Mouse (Mus musculus) CH12F3 (cell line): ENCODE measurements around the gene Snx7.

Source experiments
- in situ Hi-C: fragments of 300-500 bp; cut with MboI; formaldehyde crosslinking; loops from 2 replicates; pipeline ENCODE4 v1.14.3; 2020; ENCODE audit warnings: low sequenced_read_pairs

Snx7 gene

DNA sequence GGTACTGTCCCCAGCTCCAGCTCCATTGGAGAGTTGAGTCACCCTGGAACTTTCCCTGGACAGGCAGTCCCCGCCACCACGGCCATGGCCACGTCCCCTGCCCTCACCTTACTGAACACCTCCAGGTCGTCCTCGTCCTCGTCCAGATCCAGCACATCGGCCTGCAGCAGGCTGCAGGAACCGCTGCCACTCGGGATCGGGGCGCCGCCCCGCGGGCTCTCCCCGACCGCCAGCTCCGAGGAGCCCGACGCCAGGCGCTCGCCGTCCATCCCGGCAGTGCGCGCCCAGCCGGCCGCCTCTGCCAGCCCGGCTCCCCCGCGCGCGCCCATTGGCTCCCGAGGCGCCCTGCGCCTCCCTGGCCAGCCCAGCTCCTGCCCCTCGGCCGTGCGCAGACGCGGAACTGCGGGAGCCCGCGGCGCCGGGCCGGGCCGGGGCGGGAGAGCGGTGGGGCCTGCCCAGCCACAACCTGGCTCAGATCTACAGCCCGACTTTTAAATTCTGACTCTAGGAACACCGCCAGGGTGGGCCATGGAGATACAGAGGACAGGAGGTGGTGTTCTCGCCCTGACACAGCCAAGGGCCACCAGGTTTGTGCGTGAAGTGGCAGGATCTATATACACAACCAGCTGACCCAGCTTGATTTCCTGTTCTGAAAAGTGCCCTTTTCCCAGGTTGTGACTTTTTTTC is at the start of gene Snx7:
Gene Snx7 (minus strand): TSS at position 300 of the 687 bp plus-strand sequence.
- in situ Hi-C loops = no loop called here

DNA sequence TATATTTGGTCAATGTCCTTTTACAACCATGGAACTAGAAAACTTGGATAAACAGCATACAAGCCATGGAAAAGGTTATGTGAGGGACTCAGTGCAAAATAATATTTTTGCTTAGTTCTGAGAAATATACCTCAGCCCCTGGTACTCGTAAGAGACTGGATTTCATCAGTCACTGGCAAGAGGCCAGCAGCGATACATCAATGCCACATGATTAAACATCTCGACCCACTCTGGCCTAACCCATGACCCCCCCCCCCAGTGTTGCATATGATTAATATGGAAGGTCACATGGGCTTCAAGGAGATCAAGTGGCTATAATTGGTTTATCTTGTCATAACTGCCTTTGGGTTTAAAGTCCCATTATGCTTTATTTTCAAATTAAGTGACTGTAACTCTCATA is 46.7 kb upstream of the Snx7 start:
- in situ Hi-C loops = no loop called here

DNA sequence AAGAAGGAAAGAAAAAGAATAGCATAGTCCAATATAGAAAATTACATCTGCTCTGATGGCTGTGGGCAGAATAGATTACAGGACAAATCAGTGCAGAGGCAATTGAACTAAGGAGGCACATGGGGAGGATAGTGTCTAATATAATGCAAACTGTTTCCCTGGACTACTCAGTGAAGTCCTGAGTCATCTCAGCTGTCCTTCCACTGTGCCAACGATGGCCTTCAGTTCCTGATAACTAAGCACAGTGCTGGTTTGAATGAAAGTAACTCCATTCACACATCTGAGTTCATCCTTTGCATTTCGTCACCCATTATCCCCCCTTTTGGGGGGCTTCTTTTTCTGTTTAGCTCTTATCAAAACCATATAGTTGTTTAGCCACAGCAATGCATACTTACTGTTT is 25.0 kb upstream of the Snx7 start:
- in situ Hi-C loops = no loop called here

DNA sequence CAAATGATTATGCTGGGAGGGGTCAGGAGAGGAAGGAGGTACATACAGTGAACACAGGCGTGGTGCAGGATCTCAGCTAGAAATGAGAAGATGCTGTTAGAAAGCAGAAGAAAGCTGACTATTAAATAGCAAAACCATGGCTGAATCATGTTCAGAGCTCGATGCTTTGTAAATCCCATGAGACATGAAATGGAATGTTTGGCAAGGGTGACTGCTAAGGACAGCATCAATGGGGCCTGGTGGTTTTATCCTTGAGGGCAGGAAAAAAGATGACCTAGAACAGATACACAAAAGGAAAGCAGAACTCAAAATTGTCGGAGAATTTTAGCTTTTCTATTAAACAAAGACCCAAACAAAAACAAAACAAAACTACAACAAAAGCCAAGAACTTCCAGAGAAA is 6.7 kb upstream of the Snx7 start:
- in situ Hi-C loops = no loop called here

DNA sequence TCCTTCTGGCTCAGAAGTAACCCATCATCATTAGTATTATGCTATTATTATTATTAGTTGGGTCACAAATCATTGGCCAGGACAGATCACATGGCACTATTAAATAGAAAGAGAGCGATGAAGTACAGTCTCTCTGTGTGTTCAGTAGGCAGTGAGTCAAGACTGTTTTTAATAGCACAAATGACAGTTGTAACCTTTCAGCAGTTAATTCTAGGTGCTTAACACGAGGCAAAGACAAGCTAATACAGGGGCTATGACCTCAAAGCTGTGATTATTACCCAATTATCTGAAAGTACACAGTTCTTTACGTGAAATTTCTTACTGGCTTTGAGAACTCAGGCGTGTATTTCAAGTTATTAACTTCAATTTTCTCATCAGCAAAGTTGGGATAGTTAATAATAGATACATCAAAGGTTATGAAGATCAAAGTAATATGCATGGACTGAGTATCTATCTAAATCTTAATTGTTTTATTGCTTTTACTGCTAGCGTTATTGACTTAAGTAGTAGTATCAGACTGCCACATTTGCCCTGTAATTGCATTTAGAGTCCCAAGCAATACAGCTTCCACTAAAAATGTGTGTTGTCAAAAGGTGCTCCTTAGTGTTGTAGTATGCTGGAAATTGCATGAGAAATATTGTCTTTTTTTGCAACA is 4.6 kb upstream of the Snx7 start:
- in situ Hi-C loops = no loop called here

DNA sequence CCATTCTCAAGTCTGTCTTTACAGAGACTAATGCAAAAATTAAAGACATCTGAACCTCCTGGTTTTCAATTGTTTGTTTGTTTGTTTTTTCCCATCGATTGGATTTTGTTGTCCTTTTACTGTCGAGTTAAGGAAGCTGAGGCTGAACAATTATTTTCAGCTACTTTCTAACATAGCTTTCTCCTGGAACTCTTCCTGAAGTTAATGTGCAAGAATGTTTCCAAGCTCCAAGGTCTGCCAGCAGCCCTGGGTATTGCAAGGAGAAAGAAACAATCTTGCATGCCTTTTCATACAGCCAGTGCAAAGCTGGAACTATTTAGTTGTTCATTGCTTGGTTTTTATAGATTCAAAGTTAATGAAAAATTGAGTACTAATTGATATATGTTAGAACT is 584 bp upstream of the Snx7 start:
- in situ Hi-C loops = no loop called here

DNA sequence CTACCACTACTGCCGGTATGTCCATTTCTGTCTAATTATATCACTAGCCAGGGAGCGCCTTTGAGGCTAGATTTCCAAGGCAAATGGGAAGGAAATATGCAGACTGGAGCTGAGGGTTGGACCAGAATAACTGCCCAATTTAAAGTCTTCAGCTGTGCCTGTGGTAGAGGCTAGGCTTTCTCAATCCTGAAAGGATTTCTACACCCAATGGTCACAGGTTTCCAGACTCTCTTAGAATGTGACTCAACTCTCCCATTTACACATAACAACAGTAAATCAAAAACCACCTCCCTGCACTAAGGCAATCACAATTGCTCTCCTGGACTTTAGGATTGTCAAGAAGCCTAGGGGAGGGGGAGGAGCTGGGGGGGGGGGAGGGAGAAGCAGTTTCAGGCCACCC is 645 bp downstream of the Snx7 start:
- in situ Hi-C loops = no loop called here

DNA sequence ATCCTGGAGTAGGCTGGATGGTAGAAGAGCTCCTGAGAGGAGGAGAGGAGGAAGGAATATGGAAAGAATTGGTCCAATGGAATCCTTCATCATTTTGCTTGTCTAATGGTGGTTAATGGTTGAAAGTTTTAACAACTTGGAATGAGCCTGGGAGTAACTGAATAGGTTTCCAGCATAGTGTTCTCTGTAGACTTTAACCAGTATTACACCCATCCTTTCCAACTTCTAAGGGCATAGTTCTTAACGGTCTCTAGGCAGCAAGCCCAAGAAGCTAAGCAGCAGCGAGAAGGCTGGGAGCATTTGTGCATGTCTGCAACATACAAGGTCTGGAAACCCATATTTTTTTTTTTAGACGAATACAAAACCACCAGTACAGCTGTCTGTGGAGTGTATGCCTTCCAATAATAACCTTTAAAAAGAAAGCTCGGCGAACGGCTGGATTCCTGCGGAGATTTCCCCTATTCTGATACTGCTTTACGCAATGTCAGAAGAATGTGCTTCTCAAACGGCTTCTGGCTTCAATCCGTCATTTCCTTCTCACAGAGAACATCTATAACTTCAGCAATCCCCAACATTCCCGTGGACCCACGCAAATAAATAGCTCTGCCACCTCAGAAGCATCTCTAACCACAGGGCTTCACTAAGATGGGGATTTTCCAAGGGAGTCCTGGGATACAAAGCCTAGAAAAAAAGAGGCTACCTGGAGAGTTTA is 1.9 kb downstream of the Snx7 start:
- in situ Hi-C loops = no loop called here

DNA sequence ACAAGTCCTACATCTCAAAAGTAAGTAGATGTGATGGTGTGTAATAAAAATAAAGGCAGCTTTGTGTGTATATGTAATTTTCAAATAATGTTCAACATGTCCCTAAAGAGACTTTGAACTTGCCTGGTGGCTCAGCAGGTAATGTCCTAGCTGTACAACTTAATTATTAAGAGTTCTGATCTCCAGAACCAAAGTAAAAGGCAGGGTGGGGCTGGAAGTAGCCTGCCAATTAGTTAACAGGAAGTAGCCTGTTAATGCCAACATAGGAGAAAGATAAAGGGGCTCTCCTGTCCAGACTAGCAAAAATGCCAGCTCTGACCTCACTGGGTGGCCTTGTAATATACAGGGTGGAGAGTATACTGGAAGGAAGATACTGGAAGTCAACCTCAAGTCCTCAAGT is 3.1 kb downstream of the Snx7 start:
- in situ Hi-C loops = no loop called here

DNA sequence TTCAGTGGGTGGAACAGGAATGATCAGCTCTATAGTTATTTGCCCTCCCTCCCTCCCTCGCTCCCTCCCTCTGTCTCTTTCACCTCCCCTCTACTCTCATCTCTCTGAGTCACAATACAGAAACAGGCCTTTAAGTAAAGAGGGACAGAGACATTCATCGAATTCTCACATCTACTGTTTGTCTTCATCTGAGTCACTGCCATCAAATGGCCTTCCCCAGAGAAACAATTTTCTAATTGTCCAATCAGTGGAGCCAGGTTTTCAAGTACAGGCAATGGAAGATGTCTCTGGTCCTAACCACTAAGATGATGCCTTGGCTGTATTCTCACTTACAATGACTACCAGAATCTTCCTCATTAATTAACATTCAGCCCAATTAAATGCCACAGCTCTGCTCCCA is 5.8 kb downstream of the Snx7 start:
- in situ Hi-C loops = no loop called here

DNA sequence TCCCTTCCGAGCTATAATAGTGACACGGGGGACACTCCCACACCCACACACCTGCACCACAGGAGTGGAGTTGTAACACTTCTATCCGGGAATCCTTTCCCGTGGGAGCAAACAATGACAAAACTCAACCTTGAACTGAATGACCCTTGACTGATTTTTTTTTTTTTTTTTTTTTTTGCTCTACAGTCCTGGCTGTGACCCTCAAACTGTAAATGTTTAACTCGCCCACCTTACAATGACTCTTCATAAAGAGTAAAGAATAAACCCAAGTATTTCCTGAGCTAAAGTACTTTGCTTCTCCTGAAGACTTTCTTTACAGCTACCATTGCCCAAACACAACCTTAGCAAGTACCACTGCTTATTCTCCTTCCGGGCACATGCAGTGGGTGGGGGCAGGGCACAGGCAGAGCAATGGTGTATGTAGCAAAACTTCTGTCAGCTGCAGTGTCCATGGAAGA is 6.7 kb downstream of the Snx7 start:
- in situ Hi-C loops = no loop called here

DNA sequence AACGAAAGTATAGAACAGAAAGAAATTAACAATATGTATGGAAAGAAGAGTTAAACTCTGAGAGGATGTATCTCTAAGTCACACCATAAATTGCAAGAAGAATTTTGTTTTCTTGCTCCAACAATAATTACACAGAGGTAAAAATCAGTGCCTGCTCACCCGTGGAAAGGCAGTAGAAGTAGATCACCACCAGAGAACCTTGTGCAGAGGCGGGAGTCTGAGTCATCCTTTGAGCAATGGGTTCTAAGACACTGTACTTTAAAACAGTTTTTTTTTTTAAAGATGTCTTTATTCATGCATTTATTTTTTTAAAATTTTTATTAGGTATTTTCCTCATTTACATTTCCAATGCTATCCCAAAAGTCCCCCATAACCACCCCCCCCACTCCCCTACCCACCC is 9.7 kb downstream of the Snx7 start:
- in situ Hi-C loops = no loop called here

DNA sequence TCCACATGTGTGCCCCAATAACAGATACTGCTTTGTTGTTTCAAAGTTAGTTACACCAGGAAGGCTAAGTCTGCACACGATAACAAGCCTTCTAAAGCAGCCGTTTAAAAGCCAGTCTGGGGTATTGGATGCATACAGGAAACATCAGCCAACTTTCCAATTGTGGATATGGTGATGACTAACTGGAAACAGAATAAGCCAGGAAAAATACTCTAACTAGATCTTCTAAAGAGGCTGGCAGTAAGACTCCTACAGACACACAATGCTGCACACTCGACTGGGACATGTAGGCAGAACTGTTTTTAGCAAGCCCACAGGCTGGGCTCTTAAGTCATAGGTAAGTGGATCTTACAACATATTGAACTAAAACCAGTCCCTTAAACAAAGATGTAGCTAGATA is 15.0 kb downstream of the Snx7 start:
- in situ Hi-C loops = no loop called here

DNA sequence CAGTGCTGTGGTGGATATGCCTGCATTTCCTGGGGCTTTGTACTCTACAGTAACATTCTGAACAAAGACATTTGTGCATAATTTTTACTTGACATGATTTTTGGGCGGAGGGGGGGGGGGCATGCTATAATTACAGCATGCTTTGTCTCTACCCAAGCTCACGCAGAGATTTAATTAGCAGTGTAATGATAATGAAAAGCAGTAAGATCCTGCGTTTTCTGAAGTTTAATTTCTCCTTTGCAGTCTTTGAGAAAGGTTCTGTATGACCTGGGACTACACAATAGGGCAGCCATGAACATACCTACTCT is 16.7 kb downstream of the Snx7 start:
- in situ Hi-C loops = no loop called here

DNA sequence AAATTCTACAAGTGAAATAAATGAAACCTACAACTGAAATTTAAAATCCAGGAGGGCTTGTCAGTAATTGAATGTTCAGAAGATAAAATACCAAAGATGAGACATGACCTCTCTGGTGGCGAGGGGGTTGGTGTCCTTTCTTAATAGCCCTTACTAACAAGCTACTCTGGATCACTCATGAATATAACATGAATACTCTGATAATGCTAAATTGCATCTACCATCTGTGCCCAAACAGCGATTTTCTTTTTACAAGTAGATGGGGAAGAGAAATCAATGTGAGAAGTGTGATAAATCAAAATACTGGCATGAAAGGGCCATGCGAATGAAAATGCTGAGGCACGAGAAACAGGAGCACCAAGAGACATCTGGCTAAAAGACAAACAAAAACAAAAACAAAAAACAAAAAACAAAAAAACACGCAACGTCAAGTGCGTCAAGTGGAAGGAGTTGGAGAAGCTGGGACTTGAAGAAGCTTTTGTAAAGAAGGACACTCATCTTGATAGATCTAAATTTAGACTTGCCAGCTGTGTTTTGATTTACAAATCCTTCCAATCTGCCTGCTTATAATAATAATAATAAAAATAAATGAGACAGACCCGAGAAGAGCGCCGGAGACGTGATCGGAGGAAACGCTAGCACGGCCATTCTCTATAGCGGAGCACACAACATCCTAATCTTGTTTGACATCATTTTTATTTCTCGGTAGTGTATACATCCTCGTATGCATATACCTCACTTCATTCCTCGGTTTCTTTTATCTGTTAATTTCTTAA is 17.3 kb downstream of the Snx7 start:
- in situ Hi-C loops = no loop called here

DNA sequence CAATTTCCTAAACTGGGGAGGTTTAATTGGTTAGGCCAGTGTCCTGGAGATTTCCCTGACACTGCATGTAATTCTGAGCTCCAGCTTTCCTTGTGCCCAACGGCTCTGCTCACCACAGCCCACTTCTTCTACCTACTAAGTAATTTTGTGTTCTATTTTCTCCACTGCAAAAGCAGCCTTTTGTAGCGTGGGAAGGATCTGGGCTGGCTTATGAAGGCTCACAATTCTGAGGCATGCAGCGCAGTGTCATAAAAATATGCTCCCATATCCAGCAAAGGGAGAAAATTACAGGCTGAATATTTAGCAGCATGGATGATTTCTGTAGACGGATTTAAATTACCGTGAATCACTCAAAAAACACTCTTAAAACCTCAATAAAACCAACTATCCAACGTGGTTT is 19.9 kb downstream of the Snx7 start:
- in situ Hi-C loops = no loop called here

DNA sequence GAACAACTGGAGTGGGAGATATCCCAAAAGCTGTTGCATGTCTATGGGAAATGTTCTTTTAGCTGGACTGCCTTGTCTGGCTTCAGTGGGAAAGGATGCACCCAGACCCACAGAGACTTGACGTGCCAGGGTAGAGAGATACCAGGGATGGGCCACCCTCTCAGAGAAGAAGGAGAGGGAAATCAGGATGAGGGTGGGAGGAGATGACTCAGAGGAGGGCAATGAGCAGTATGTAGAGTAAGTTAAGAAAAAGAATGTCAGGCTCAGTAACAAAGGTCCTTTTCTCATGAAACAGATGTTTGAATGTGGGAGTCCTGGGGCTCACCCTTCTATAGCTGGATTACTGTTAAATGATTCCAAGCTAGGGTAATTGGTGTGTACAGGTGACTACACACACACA is 26.1 kb downstream of the Snx7 start:
- in situ Hi-C loops = no loop called here

DNA sequence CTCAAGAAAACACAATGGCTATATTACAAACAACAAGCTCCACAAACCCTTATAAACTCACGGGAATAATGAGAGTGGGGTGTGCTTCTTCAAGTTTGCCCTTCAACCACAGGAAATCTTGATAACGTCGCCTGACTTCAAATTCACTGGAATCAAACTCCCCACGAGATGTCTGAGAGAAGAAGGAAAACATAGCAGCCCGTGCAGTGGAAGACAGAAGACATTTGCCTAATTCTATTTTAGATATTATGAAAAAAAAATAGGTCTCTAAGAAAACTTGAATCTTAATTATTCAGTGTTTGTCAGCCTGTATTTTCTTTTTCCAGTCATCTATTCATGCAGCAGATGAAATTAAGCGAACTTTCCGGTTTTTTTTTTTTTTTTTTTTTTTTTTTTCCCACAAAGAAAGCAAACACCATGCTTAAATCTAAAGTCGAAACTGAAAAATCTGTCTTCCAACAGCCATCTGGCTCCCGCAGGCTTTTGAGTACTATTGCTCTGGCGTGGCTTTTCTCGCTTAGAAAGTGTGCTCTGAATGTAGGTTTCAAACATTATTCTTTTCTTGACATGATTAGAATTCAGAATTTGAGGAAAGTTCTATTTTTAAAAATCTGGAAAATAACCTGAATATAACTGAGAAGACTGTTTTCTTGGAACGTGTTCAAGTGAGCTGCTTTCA is 28.7 kb downstream of the Snx7 start:
- in situ Hi-C loops = no loop called here

DNA sequence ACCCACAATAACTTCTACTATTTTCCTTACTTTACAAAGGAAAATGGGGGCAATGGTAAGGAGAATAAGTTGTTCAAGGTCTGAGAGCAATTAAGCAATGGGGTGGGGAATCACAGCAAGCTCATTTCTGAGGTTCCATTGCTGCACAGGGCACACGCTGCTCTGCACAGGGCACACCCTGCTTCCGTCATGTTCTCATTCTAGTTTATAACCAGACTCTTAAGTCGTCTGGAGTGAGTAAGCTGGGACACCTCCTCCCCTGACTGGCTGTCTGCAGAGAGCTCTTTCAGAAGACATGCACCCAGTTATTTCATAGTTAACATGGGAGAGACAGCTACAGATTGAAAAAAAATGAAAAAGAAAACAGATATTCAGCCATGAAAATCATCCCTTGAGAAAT is 30.7 kb downstream of the Snx7 start:
- in situ Hi-C loops = no loop called here

DNA sequence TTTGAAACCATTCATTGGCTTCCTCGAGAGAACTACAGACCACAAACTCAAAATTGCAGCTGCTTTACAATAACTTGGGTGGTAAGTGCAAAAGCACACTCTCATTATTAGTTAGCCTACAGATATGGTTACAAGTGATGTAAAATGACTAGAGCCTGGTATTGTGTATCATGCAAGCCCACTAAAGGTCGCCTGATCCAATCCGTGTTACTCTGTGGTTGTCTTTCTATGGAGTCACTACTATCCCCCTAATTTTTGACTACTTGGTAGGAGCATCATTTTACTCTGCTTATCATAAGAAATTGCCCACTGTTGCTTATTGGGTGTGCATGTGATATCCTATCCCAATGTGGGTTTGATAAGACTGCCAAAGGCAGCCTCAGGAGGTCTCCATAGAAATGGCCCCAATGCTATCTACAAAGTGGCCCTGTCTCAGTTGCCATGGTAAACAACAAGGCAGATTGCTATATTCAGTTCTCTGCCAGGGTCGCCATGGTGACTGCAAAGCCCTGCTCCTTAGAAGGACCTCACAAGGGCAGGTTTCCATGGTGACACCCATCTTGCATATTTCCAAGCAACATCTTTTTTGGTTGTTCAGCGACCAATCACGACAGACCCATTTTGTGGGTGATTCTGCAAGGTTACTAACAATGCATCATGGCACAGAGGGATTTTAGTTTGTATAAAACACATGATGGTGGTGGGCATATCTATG is 42.1 kb downstream of the Snx7 start:
- in situ Hi-C loops = no loop called here
